Mouse (Mus musculus): Measurements from ENCODE around the gene Olig3. TPM values are rescaled to one million over a fixed set of nuclear protein-coding genes. Genes with fewer than 3 reads are reported as not detected.

The Olig3 gene
- not detected in 2 replicates for polyA plus RNA-seq (2021; fragmentation: Nextera tagmentation)
- long read RNA-seq, experiment 1 = 0 reads
- long read RNA-seq, experiment 2 = 0 reads

DNA sequence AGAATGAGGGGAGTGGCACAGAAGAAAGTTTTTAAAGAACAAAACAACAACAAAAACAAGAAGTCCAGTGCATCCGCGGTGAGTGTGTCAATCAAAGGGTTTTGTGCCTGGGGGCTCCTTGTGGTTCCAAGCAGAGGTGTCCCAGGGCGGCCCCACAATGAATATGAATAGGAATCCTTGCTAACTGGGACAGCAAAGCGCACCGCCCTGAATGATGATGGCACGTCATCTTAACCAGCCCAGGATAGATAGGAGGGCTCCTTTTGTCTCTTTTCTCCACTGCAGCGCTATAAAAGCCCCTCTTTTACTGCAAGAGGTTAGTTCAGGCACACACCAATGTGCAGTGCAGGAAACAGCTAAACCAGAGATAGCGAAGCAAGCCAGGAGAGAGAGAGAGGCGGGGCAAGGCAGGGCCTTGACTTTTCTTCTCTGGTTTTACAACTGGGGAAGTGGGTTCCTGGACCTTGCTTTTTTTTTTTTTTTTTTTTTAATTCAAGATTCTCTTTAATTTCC lies at the start of gene Olig3:
Gene Olig3 (plus strand): TSS at position 463 of the 513 bp plus-strand sequence.

Other genes with a start within 250 kb of the Olig3 start
- 24.0 TPM in 2 replicates for gene Ifngr1, start 235.4 kb downstream of the Olig3 start, polyA plus RNA-seq (2021; fragmentation: Nextera tagmentation)

Data from layer of hippocampus, adult 6 months (tissue).